ENCODE assay signal across 38 mouse cellular contexts in genomic region chr8:13433130-13433529, GRCm38 (mm10). TPM values are rescaled to one million over a fixed set of nuclear protein-coding genes. Genes with fewer than 3 reads are reported as not detected.
"Had no signal": no experiment of that assay in that cellular context is flagged by ENCODE, and none has a peak within 500 bp of the region (broad histone marks: within the 10 kb centered on the region; RNA-seq: fewer than 3 reads in every experiment).

No protein-coding gene starts in this region.

- H3K27ac ChIP-seq: hindbrain, embryonic 13.5 days; hindbrain, embryonic 15.5 days; hindbrain, postnatal 0 days; layer of hippocampus, adult 2 months; left cerebral cortex, adult 2 months; limb, embryonic 13.5 days; limb, embryonic 15.5 days; liver, embryonic 12.5 days; liver, embryonic 14.5 days had no signal

- H3K4me3 ChIP-seq: heart, embryonic 12.5 days; hindbrain, embryonic 13.5 days; hindbrain, embryonic 15.5 days; layer of hippocampus, adult 2 months; left cerebral cortex, adult 2 months; limb, embryonic 13.5 days; limb, embryonic 15.5 days; liver, embryonic 12.5 days had no signal

- H3K4me1 ChIP-seq: heart, embryonic 12.5 days; liver, embryonic 12.5 days had no signal

- H3K36me3 ChIP-seq: heart, embryonic 12.5 days; hindbrain, embryonic 13.5 days; hindbrain, embryonic 15.5 days; limb, embryonic 13.5 days; limb, embryonic 15.5 days; liver, embryonic 12.5 days had no signal

- ATAC-seq: hindbrain, postnatal 0 days; intestine, embryonic 16.5 days; liver, embryonic 12.5 days had no signal

- DNase-seq: gastrocnemius, postnatal 10 days; gastrocnemius, postnatal 25 days; heart, postnatal 10 days; heart, postnatal 4 days; kidney, adult 18-20 months; kidney, adult 8-10 months; kidney, postnatal 10 days; kidney, postnatal 25 days; kidney, postnatal 4 days; left cerebral cortex, postnatal 4 days had no signal

- H3K4me2 ChIP-seq: heart, embryonic 12.5 days; hindbrain, embryonic 13.5 days; hindbrain, embryonic 15.5 days; limb, embryonic 13.5 days; limb, embryonic 15.5 days; liver, embryonic 12.5 days had no signal

- H3K9ac ChIP-seq: heart, embryonic 12.5 days; hindbrain, embryonic 13.5 days; hindbrain, embryonic 15.5 days; limb, embryonic 13.5 days; limb, embryonic 15.5 days; liver, embryonic 12.5 days; liver, embryonic 14.5 days had no signal

- H3K9me3 ChIP-seq: heart, embryonic 12.5 days; hindbrain, embryonic 13.5 days; hindbrain, embryonic 15.5 days; limb, embryonic 13.5 days; limb, embryonic 15.5 days; liver, embryonic 12.5 days had no signal

RNA-seq across cellular contexts. Expression of gene Tmem255b, which starts 1.9 kb away (rescaled TPM):
- total RNA-seq: granulocyte monocyte progenitor cell, adult 5-6 weeks; liver, adult 2 months had no signal
- polyA plus RNA-seq: hindbrain, embryonic 11.5 days; limb, embryonic 11.5 days; liver, embryonic 12.5 days had no signal

RNA-seq across cellular contexts. Expression of gene Grk1, which starts 28.2 kb away (rescaled TPM):
- total RNA-seq: gastrocnemius, postnatal 4 days; granulocyte monocyte progenitor cell, adult 5-6 weeks; heart, adult 18-20 months; hindbrain, postnatal 0 days; layer of hippocampus, adult 2 months; layer of hippocampus, postnatal 25 days; left cerebral cortex, adult 2 months; left cerebral cortex, postnatal 25 days; left cerebral cortex, postnatal 4 days; liver, adult 2 months had no signal
- polyA plus RNA-seq: heart, embryonic 12.5 days; heart, embryonic 14.5 days; hindbrain, embryonic 11.5 days; hindbrain, embryonic 13.5 days; hindbrain, embryonic 15.5 days; hindbrain, postnatal 0 days; intestine, embryonic 14.5 days; intestine, embryonic 16.5 days; kidney, embryonic 14.5 days; kidney, embryonic 16.5 days; limb, embryonic 11.5 days; limb, embryonic 15.5 days; liver, adult 2 months; liver, embryonic 12.5 days; liver, embryonic 16.5 days had no signal

RNA-seq across cellular contexts. Expression of gene Atp4b, which starts 36.5 kb away (rescaled TPM):
- total RNA-seq: gastrocnemius, postnatal 10 days; gastrocnemius, postnatal 25 days; gastrocnemius, postnatal 4 days; granulocyte monocyte progenitor cell, adult 5-6 weeks; heart, postnatal 10 days; heart, postnatal 25 days; heart, postnatal 4 days; hindbrain, postnatal 0 days; layer of hippocampus, adult 2 months; layer of hippocampus, postnatal 10 days; layer of hippocampus, postnatal 25 days; left cerebral cortex, adult 2 months; left cerebral cortex, postnatal 25 days; left cerebral cortex, postnatal 4 days; liver, adult 2 months had no signal
- polyA plus RNA-seq: frontal cortex, adult 2 months; heart, embryonic 12.5 days; heart, embryonic 14.5 days; heart, embryonic 16.5 days; hindbrain, embryonic 11.5 days; hindbrain, embryonic 13.5 days; hindbrain, embryonic 15.5 days; hindbrain, postnatal 0 days; intestine, embryonic 14.5 days; intestine, embryonic 16.5 days; kidney, embryonic 14.5 days; kidney, embryonic 16.5 days; limb, embryonic 11.5 days; limb, embryonic 13.5 days; limb, embryonic 15.5 days; liver, adult 2 months; liver, embryonic 12.5 days; liver, embryonic 14.5 days had no signal
